Mouse (Mus musculus): ENCODE measurements around the gene Mpp6.

- TF ChIP-seq GATA1 (IDR thresholded peaks at IDR 0.05; ENCODE audit: borderline replicate concordance, low read length): no peak
- TF ChIP-seq FLI1 (IDR thresholded peaks at IDR 0.05; ENCODE audit: low read length): no peak
Observed at GRCm38 (mm10) chr6:50219066-50219465, 109.0 kb downstream of the Mpp6 start.

Measured in megakaryocyte, embryonic 14.5 days (primary cell).